Mouse (Mus musculus) mature B cell (primary cell): ENCODE results near the gene Il1r2.

Experiments
- in situ Hi-C: fragments of 300-500 bp; cut with MboI; formaldehyde crosslinking; loops from 2 replicates; pipeline ENCODE4 v1.14.3; 2019

Gene Il1r2

DNA sequence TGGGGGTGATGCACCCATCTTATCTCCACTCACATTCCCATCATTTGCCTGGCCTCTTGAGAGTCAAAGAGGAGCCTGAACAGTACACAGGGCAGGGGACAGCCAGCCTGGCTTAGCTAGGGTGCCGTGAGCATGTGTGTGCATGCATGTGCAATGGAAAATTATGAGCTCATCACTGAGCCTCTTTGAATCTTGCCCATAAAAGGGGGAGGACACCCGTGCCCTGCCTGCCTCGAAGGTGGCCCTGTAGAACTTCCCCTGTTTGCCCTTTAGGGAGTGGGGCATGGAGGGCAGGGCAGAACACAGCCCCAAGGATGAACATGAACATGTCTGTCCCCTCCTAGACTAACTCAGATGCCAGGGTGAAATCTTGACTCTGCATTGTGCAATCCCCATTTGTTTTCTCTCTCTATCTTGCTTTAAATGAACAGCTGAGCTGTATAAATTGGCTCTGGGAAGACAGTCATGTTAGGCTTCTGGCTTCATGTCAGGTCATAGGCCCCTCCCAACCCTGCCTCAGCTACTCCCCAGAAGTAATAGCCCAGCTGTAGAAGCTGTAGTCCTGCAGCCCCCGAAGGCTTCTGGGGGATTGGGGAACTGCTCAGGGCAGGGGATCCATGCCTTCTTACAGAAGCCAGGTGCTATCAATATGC lies 14.6 kb upstream of the Il1r2 start:
- in situ Hi-C loops = no loop called here

DNA sequence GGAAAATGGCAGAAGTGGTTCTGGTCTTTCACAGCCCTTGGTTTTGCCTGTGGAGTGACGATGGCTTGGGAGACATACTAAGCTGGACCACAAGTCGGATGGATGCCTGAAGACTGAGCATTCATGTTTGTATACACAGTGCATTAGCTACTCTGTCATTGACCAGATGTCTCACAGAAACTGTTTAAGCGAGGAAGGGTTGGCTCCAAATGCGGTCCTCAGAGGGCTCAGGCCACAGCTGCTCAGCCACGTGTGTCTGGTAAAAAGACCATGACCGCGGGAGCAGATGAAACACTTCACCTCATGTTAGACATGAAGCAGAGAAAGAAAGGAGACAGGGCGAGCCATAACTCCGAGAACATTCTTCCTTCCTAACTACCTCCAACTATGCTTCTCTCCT lies 12.5 kb upstream of the Il1r2 start:
- in situ Hi-C loops = no loop called here

GRCm38 (mm10) chr1:40063409-40063808 lies 10.5 kb upstream of the Il1r2 start:
- in situ Hi-C loops = no loop called here

DNA sequence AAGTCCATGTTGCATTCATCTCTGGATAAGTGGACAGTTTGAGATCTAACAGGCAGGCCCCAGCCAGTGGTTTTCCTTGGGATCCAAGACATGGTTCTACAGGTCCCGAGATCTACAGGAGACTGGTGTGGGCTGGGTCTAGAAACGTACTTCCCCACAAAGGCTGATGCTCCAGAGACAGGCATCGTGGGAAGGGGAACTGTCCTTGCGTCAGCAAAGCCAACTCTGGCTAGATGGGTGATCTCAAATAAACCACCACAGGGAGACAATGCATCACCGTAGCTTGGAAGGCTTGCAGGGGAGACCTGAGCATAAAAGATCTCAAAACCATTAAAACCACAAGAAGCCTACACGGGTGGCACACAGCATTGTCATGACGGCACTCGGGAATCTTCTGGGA lies 9.4 kb upstream of the Il1r2 start:
- in situ Hi-C loops = no loop called here

- in situ Hi-C loops = no loop called here
Observed at GRCm38 (mm10) chr1:40072558-40072957, 1.3 kb upstream of the Il1r2 start.

DNA sequence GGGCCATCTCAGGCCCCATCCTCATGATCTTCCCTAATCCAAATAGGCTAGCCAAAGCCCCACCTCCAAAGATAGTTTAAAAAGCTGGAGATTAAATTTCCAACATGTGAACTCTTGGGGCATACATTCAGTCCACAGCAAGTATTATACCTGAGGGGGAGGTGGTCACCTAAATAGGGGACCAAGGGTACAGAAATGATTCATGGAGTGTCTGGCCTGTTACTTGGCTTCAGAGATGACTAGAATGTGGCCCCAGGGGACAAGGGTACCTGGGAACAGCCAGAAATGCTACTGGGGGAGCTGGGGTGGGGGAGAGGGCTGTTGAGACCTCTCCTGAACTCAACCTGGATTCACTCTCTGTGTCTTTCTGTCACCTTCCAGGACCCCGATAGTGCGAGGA lies 3.4 kb downstream of the Il1r2 start:
- in situ Hi-C loops = no loop called here

- in situ Hi-C loops = no loop called here
Observed at GRCm38 (mm10) chr1:40081041-40081440, 7.2 kb downstream of the Il1r2 start.

DNA sequence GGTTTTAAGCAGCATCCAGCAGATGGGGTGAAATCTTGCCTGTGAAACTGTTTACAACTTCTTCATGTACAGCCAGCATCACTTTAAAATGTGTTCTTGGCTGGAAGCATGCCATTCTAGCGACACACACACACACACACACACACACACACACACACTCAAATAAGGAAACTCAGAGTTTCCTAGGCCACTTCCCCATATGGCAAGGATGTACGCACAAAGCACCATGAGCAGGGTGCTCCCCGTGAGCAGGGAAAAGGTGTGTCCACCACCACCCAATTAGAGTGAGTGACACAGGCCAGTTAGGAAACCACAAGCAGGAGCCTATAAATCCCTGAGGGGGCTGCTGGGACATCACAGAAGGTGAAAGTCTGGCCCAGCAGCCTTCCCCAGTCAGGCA lies 10.5 kb downstream of the Il1r2 start:
- in situ Hi-C loops = no loop called here

GRCm38 (mm10) chr1:40085403-40086182 lies 11.7 kb downstream of the Il1r2 start:
- in situ Hi-C loops = no loop called here

DNA sequence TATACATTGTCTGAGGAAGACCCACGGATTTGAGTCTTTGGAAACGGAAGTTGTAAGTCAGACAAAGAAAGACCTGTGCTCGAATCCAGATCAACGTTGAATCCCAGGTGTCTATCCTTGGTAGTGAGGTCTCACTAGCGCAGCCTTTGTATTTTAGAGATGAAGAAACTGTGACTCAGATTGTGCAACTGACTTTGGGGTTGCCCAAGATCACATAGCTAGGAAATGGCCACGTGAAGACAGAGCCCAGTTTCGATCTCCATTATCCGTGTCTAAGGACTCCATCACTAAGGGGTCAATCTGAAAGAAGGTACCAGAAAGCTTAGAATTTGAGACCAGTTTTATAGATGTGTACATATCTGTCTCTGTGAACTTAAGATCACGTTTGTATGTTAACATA lies 17.3 kb downstream of the Il1r2 start:
- in situ Hi-C loops = no loop called here

GRCm38 (mm10) chr1:40092541-40092940 lies 18.7 kb downstream of the Il1r2 start:
- in situ Hi-C loops = no loop called here

DNA sequence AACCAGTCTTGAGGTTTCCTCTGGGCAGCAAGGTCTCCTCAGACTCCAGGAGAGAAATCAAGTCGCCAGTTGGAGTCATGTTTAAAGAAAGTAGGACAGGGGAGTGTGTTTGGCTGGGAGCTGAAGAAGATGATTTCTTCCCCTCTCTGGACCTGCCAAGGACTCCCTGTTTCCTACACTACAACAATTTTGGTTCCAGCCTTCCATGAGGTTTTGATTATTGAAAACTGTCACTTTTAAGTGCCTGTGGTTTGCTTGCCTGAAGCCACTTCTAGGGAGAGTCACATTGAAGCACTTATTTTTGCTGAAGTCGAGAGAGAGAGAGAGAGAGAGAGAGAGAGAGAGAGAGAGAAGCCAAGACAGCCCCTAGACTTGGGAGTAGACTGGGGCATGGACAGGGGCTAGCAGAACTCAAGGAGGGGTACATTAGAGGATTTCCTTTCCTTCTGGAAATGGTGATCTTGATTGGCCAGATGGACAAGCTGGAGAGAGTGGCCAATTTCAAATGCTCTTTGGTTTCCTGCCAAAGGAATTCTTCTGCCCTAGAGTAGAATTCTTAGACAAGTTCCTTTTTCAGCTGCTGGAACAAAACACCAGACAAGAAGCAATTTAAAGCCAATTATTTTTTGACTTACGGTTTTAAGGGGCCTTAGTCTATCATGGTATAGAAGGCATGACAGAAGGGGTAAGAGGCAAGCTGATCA lies 20.9 kb downstream of the Il1r2 start:
- in situ Hi-C loops = no loop called here

DNA sequence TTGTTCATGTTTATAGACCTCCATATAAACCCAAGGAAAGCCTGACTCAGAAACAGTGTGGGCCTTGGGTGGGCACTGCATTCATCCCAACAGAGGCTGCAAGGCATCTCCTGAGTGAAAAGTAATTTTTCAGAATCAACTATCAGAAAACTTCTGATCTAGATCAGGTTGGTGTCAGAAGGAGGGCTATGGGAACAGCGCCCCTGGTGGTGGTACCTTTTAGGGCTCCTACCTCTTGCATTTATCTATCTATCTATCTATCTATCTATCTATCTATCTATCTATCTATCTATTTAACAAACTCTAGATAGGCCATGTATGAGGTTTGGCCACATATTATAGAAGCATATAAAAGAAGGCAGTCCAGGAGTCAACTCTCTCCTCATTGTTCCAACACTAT lies 21.7 kb downstream of the Il1r2 start:
- in situ Hi-C loops = no loop called here

DNA sequence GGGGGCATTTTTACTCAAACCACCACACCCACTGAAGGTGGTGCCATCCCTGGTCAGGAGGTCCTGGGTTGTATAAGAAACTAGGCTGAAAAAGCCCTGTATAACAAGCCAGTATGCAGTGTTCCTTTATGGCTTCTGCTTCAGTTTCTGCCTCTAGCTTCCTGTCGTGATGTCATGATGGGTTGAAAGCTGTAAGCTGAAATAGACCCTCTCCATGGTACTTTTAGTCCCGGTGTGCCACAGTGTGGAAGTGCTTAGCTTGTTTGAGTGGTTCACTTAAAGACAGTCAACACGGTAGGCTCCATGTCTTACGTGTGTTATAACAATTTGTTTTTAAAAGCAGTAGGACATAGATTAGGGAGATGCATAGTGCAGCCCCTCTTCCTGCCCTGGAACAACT lies 32.4 kb downstream of the Il1r2 start:
- in situ Hi-C loops = loop anchor here (25.0 kb wide), 1 partner anchor 431 kb away; no protein-coding TSS in a partner anchor

DNA sequence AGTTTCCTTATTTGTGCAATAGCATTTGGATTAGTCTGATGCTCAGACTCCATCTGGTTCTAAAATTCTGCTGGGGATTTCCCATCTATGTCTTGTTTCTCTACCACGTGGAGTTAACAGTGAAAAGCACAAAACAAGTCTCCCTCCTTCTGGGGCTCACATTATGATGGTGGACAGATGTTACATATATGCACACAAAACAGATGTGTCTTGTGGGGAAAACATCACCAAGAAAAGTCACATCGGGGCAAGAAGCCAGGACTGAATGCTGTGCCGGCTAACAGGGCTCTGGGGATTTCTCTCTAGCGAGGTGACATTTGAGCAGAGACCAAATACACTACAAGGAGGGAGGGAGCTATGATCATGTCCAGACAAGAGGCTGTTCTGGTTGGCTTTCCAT lies 32.8 kb downstream of the Il1r2 start:
- in situ Hi-C loops = loop anchor here (25.0 kb wide), 1 partner anchor 431 kb away; no protein-coding TSS in a partner anchor

GRCm38 (mm10) chr1:40107971-40108749 lies 34.3 kb downstream of the Il1r2 start:
- in situ Hi-C loops = loop anchor here (25.0 kb wide), 1 partner anchor 429 kb away; no protein-coding TSS in a partner anchor

DNA sequence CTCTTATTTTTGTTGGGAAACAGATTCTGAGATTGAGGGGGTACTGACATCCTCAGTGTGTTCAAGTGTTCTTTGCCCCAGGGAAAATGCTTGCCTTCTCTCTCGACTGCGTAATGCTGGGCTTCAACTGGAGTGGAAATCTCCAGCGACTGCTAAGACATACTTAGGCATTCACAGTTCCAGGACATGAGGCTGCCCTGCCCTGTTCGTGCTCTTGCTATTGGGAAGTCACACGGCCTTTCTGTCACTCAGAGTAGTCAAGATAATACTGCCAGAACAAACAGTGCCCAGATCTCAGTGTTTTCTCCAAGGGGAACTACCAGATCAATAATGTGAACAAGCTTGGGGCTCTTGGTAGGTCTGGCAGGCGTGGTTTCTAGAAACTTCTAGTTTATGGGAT lies 35.9 kb downstream of the Il1r2 start:
- in situ Hi-C loops = loop anchor here (10.0 to 25.0 kb wide), 2 partner anchors 275 to 428 kb away; no protein-coding TSS in a partner anchor

GRCm38 (mm10) chr1:40115271-40115670 lies 41.4 kb downstream of the Il1r2 start:
- in situ Hi-C loops = loop anchor here (10.0 to 25.0 kb wide), 2 partner anchors 270 to 422 kb away; no protein-coding TSS in a partner anchor

- in situ Hi-C loops = loop anchor here (10.0 to 25.0 kb wide), 2 partner anchors 268 to 421 kb away; no protein-coding TSS in a partner anchor
Observed at GRCm38 (mm10) chr1:40116422-40116821, 42.5 kb downstream of the Il1r2 start.

GRCm38 (mm10) chr1:40117565-40117964 lies 43.7 kb downstream of the Il1r2 start:
- in situ Hi-C loops = loop anchor here (10.0 to 25.0 kb wide), 2 partner anchors 267 to 420 kb away; no protein-coding TSS in a partner anchor

GRCm38 (mm10) chr1:40124237-40124636 lies 50.4 kb downstream of the Il1r2 start:
- in situ Hi-C loops = loop anchor here (25.0 kb wide), 1 partner anchor 413 kb away; no protein-coding TSS in a partner anchor
